Mouse (Mus musculus): ENCODE measurements at regions not wholly inside any gene's neighbourhood (a gene's known extent, or its start where the extent isn't known, plus 50 kb on each side); places are given as distances from the start of the nearest gene placed in this dataset.

GRCm38 (mm10) chr15:60111046-60111445 is 94.6 kb upstream of the 4933412E24Rik start:
- in situ Hi-C loops (cut with MboI, MseI), result loop anchor here (10.0 kb wide), 1 partner anchor 716 kb away; no protein-coding TSS in a partner anchor

GRCm38 (mm10) chr15:60104126-60104525 is 87.7 kb upstream of the 4933412E24Rik start:
- in situ Hi-C loops (cut with MboI, MseI), result loop anchor here (5.0 to 10.0 kb wide), 3 partner anchors 38 to 379 kb away; no protein-coding TSS in a partner anchor

- in situ Hi-C loops (cut with MboI, MseI), result loop anchor here (5.0 to 10.0 kb wide), 3 partner anchors 41 to 377 kb away; no protein-coding TSS in a partner anchor
These were observed 85.3 kb upstream of the 4933412E24Rik start for GRCm38 (mm10) chr15:60101485-60102280.

GRCm38 (mm10) chr15:60097141-60097540 is 80.7 kb upstream of the 4933412E24Rik start:
- in situ Hi-C loops (cut with MboI, MseI), result no loop called here

- in situ Hi-C loops (cut with MboI, MseI), result no loop called here
These were observed 79.7 kb upstream of the 4933412E24Rik start for GRCm38 (mm10) chr15:60096131-60096530.

GRCm38 (mm10) chr15:60089921-60090320 is 73.5 kb upstream of the 4933412E24Rik start:
- in situ Hi-C loops (cut with MboI, MseI), result no loop called here

- in situ Hi-C loops (cut with MboI, MseI), result no loop called here
These were observed 72.8 kb upstream of the 4933412E24Rik start for GRCm38 (mm10) chr15:60088964-60089899.
